Mouse (Mus musculus) midbrain, embryonic 10.5 days (tissue): Measurements from ENCODE around the gene Mgat4d. TPM values are rescaled to one million over a fixed set of nuclear protein-coding genes. Genes with fewer than 3 reads are reported as not detected.
"Not testable (repeated sequence)": the region's sequence is repeated elsewhere in the genome, so short reads cannot be mapped to it uniquely, and the experiment has no call there.

Experiments
- DNase-seq: peaks from one replicate; pipeline ENCODE4 v3.0.0-alpha.2; 2017; ENCODE audit warnings: low spot score
- H3K27ac ChIP-seq: fragments of 300-500 bp; sonication (generic); replicated peaks from 2 replicates; pipeline ENCODE4 v1.5.1; 2016; ENCODE audit warnings: mild to moderate bottlenecking
- H3K27me3 ChIP-seq: fragments of 300-500 bp; sonication (generic); 2 replicates; pipeline ENCODE4 v1.6.1; 2016; ENCODE audit warnings: low read depth, mild to moderate bottlenecking; ENCODE audit not compliant: poor library complexity, severe bottlenecking
- H3K36me3 ChIP-seq: fragments of 300-500 bp; sonication (generic); 2 replicates; pipeline ENCODE4 v1.6.1; 2016; ENCODE audit warnings: mild to moderate bottlenecking, moderate library complexity
- H3K4me1 ChIP-seq: fragments of 300-500 bp; sonication (generic); 2 replicates; pipeline ENCODE4 v1.6.1; 2016
- H3K4me3 ChIP-seq: fragments of 300-500 bp; sonication (generic); 2 replicates; pipeline ENCODE4 v1.5.1; 2016; ENCODE audit warnings: mild to moderate bottlenecking, moderate library complexity
- H3K9me3 ChIP-seq: fragments of 300-500 bp; sonication (generic); replicated peaks from 2 replicates; pipeline ENCODE4 v1.6.1; 2016; ENCODE audit warnings: mild to moderate bottlenecking
- WGBS: fragments of 180-500 bp; shearing (Covaris S2); methylation state at CpG from one replicate; pipeline ENCODE4 v1.1.7; 2016; 5-methylcytosine and 5-hydroxymethylcytosine counted together
- polyA plus RNA-seq: library from polyadenylated mRNA; unstranded; fragments of >200 nt; fragmentation: Nextera tagmentation; extraction: Ambion mirVana; gene quantifications from 2 replicates; pipeline ENCODE4 v1.2.1, GENCODE M21; 2016

Gene Mgat4d
- not detected in 2 replicates for polyA plus RNA-seq

DNA sequence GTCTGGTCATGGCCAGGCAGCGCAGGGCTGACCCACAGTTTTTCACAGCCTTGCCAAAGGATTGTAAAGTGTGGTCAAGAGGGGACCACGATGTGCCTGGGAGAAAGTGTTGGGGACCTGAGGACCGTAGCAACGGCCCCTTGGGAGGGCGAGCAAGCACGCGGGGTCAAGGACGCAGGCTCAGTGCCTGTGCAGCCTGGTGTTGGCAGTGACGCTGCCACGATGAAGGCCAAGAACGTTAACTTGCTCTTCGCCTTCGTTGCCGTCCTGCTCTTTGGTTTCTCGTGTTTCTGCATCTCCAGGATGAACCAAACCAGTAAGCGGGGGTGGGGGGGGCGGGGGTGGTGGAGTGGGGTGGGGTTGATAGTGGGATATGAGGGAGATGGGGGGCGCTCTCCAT, at the start of gene Mgat4d:
Gene Mgat4d (plus strand): TSS at position 209 of the 400 bp plus-strand sequence.
- Histone ChIP-seq H3K9me3 (no peaks in the 10 kb centered on the region), H3K27me3 (no peaks in the 10 kb centered on the region), H3K4me1 (no peaks in the 10 kb centered on the region), H3K36me3 (no peaks in the 10 kb centered on the region), H3K4me3 (no peak within 1 kb of the TSS), H3K27ac (no peak within 1 kb of the TSS)
- 84% methylated on average over 18 of the region's 18 CpGs for WGBS
- no peak for DNase-seq

DNA sequence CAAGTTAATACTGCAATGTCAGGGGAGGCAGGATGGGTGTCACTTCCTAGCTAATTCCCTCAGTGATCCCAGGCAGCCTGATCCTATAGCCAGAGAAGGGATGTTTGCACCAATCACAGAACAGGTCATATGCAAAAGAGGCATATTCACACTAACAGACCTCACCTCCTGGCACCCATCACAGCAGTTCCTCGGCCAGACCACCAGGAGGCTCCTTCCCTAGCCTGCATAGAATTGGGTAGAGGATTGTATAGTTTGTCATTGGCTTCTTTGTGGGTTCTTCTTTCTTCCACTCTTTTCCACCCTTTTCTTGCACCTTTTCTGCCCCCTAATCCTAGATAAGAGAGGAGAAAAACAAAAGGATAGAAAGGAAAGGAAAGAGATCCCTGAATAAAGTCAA, 48.1 kb upstream of the Mgat4d start:
- no peaks in the 10 kb centered on the region for H3K36me3 ChIP-seq
- H3K27me3 ChIP-seq: no peaks in the 10 kb centered on the region
- no peak overlapping the region for H3K27ac ChIP-seq
- no peak overlapping the region for H3K4me3 ChIP-seq
- H3K4me1 ChIP-seq: no peaks in the 10 kb centered on the region
- DNase-seq: no peak
- 64% methylated on average over 1 of the region's 1 CpGs for WGBS
- no peaks in the 10 kb centered on the region for H3K9me3 ChIP-seq

DNA sequence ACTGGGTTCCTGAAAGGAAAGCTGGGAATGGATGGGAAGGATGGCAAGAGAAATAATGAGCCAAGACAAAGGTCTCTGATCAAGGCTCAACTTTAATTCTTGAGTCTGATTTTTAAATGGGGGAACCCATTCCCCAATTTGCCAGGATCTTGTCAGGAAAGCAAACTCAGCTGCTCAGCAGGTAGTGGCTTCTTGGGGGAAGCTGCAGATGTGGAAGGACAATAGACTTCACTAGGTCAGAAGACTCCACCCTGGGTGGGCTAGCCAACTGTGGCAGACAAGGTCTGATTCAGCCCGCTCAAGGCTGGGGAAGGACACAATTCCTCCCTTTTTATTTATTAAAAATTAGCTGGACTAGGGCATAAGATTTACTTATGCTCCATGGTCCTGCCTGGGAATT, 43.3 kb upstream of the Mgat4d start:
- Histone ChIP-seq H3K27me3 (no peaks in the 10 kb centered on the region), H3K4me1 (no peaks in the 10 kb centered on the region), H3K4me3 (no peak overlapping the region), H3K9me3 (no peaks in the 10 kb centered on the region), H3K27ac (no peak overlapping the region), H3K36me3 (no peaks in the 10 kb centered on the region)
- no peak for DNase-seq
- 90% methylated on average over 1 of the region's 1 CpGs for WGBS

DNA sequence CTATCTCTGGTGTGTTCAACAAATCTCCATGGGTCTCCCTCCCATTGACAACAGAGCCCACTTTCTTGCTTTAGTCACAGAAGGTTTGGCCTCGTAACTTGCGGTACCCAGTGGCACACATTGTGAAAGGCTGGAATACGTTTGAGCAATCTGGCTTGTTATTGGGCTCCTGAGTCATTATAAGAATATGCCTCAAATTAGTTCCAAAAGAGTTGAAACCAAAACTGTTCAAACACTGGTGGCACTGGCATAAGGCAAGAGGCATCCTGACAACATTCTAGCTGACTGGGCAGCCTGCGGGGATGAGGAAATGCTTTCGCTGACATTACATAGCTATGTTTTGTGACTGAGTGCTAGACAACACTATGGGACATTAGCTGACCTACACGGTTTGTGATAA, 38.4 kb upstream of the Mgat4d start:
- WGBS: 94% methylated on average over 6 of the region's 6 CpGs
- H3K4me3 ChIP-seq: no peak overlapping the region
- no peaks in the 10 kb centered on the region for H3K9me3 ChIP-seq
- no peaks in the 10 kb centered on the region for H3K4me1 ChIP-seq
- no peak overlapping the region for H3K27ac ChIP-seq
- DNase-seq: no peak
- no peaks in the 10 kb centered on the region for H3K27me3 ChIP-seq
- H3K36me3 ChIP-seq: 0 out of 2 replicates have a peak, but pooled peaks cover 21% of the 10 kb centered on the region

DNA sequence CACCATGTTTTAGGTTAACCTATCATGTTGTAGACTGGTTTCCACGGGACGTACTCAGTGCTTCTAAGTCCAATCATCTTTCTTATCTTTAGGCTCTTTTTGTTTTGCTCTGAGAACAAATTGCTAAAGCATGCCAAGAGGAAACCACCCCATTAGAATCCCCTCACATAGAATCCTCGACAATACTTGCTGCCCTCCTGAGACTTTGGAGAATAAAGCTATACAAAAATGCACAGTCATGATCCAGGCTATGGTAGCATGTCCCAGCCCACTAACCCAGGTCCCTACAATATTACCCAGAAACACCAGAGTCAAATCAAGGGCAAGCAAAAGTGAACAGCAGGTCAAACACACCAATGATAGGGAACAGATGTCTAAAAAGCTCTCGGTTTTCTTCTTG, 33.2 kb upstream of the Mgat4d start:
- H3K4me1 ChIP-seq, H3K27me3 ChIP-seq, DNase-seq, H3K27ac ChIP-seq, H3K9me3 ChIP-seq, H3K4me3 ChIP-seq: not testable (repeated sequence)
- WGBS: 79% methylated on average over 4 of the region's 4 CpGs
- H3K36me3 ChIP-seq: peaks cover 64% of the 10 kb centered on the region

DNA sequence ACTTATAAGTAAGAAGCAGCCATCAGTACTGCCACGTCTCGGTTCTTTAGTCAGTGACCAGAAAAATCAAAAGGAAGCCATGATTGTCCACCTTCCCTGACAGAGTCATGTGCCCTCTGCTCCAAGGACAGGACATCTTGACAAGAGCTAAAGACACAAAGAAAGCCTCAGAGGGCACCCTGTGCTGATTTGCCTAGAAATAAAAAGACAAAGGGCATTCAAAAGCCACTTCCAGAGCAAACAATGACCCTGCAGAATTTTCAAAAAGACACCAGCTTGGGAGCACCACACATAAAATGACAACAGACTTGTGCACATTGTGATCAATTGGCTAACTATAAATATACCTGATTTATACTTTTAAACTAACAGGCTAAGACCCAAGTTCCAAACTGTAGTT, 32.6 kb upstream of the Mgat4d start:
- peaks cover 4% of the 10 kb centered on the region; the same call in 1 of the 2 replicates for H3K4me1 ChIP-seq
- no peak for DNase-seq
- H3K36me3 ChIP-seq: peaks cover 68% of the 10 kb centered on the region
- H3K4me3 ChIP-seq: no peak overlapping the region
- H3K27ac ChIP-seq: no peak overlapping the region
- H3K9me3 ChIP-seq: no peaks in the 10 kb centered on the region
- H3K27me3 ChIP-seq: no peaks in the 10 kb centered on the region
- 82% methylated on average over 2 of the region's 2 CpGs for WGBS

DNA sequence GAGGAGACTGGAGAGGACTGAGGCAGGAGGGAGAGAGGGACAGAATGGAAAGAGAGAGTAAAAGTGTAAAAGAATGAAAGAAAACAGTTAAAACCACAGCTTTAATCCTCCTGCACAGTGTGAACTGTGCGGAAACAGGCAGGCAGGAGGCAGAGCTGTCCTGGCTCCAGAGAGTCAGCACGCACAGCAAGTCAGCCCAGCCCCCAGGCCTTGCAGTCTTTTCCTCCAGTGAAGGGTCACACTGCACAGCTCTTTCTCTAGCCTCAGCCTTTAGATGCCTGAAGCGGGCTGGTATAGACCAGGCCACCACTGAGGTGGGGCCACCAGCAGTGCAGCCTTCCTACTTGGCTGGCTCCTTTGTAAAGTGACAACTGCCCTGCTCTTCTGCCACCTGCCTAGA, 27.7 kb upstream of the Mgat4d start:
- H3K9me3 ChIP-seq: no peaks in the 10 kb centered on the region
- peaks cover 5% of the 10 kb centered on the region; the same call in 1 of the 2 replicates for H3K4me1 ChIP-seq
- no peaks in the 10 kb centered on the region for H3K27me3 ChIP-seq
- 31% methylated on average over 3 of the region's 3 CpGs for WGBS
- H3K4me3 ChIP-seq: no peak overlapping the region
- H3K27ac ChIP-seq: no peak overlapping the region
- DNase-seq: peak; percentile 25
- peaks cover 76% of the 10 kb centered on the region for H3K36me3 ChIP-seq

DNA sequence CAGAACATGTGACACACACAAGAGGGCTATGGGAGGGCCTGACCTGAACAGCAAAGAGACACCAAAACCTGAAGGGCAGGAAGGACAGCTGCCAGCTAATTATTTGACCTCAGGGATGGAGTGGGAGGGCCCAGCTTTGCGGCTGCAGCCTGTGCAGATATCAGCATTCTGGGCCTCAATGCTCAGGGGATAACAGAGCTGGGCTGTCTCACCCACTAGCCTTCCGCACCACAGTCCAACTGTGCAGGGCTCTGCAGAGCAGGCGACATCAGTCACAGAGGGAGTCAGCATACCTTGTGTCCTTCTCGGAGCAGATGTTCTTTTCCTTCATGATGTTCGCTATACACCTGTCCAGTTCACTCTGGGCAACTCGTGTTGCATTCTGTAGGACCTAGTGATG, 25.9 kb upstream of the Mgat4d start:
- DNase-seq: no peak
- Histone ChIP-seq H3K4me3 (no peak overlapping the region), H3K27me3 (no peaks in the 10 kb centered on the region), H3K36me3 (peaks cover 64% of the 10 kb centered on the region), H3K9me3 (no peaks in the 10 kb centered on the region), H3K27ac (no peak overlapping the region), H3K4me1 (peaks cover 5% of the 10 kb centered on the region; the same call in 1 of the 2 replicates)
- WGBS: 89% methylated on average over 6 of the region's 6 CpGs

DNA sequence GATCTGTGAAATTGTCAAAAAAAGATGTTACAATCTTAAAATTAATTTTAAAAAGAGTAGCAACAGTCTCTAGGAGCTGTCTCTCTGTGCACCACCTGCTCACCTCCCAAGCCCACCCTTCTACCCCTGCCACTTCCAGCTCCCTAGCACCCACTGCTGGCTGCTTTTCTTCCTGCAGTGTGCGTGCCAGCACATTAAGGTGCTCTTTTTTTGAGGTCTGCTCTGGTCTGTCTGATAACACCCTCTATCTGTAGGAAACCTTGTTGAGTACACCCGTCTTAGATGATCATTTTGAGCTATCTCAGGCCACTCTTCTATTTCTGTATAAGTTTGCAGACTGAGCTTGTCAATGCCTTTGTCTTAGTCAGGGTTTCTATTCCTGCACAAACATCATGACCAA, 25.2 kb upstream of the Mgat4d start:
- Histone ChIP-seq H3K4me1 (peaks cover 5% of the 10 kb centered on the region; the same call in 1 of the 2 replicates), H3K27me3 (no peaks in the 10 kb centered on the region), H3K36me3 (peaks cover 64% of the 10 kb centered on the region), H3K4me3 (no peak overlapping the region), H3K9me3 (no peaks in the 10 kb centered on the region), H3K27ac (no peak overlapping the region)
- WGBS: 88% methylated on average over 2 of the region's 2 CpGs
- DNase-seq: no peak

DNA sequence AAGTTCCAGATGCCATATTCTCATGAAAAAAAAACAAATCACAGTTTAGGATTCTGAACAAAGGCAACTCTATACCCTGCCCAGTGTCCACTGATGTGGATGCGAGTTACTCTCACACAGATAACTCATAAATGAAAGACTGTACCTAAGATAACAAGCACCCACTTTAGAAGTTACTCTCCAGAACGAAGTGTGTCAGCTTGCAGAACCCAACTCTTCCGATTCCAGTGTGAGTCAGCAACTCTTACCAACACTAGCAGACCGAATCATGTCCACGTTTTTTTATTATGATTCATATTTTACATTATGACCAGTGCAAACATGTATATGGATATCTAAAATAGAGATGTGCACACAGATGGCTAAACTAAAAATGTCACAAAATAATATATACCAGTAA, 20.4 kb upstream of the Mgat4d start:
- no peak overlapping the region for H3K27ac ChIP-seq
- H3K4me1 ChIP-seq: peaks cover 13% of the 10 kb centered on the region
- H3K4me3 ChIP-seq: no peak overlapping the region
- no peaks in the 10 kb centered on the region for H3K9me3 ChIP-seq
- no peaks in the 10 kb centered on the region for H3K27me3 ChIP-seq
- WGBS: 95% methylated on average over 5 of the region's 5 CpGs
- DNase-seq: no peak
- peaks cover 37% of the 10 kb centered on the region for H3K36me3 ChIP-seq

DNA sequence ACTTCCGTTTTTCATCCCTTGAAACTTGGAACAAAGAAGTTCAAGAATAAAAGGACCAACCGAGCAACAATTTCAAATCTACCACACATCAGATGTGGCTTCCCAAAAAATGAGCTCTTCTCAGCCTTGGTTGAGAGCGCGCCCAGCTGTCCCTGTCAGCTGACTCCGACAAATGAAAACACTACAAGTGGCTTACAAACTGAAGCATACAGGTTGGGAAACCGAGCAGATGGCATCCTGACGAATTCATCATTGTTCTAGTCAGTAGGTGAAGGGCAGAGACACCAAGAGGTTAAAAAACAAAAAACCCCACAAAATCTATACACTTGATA, 16.7 kb upstream of the Mgat4d start:
- Histone ChIP-seq H3K27me3 (peaks cover 18% of the 10 kb centered on the region), H3K4me3 (peak overlapping the region; percentile 92), H3K4me1 (peaks cover 17% of the 10 kb centered on the region), H3K9me3 (no peaks in the 10 kb centered on the region), H3K36me3 (peaks cover 25% of the 10 kb centered on the region), H3K27ac (peak overlapping the region; percentile 92)
- DNase-seq: peak; percentile 33
- 13% methylated on average over 7 of the region's 7 CpGs for WGBS

DNA sequence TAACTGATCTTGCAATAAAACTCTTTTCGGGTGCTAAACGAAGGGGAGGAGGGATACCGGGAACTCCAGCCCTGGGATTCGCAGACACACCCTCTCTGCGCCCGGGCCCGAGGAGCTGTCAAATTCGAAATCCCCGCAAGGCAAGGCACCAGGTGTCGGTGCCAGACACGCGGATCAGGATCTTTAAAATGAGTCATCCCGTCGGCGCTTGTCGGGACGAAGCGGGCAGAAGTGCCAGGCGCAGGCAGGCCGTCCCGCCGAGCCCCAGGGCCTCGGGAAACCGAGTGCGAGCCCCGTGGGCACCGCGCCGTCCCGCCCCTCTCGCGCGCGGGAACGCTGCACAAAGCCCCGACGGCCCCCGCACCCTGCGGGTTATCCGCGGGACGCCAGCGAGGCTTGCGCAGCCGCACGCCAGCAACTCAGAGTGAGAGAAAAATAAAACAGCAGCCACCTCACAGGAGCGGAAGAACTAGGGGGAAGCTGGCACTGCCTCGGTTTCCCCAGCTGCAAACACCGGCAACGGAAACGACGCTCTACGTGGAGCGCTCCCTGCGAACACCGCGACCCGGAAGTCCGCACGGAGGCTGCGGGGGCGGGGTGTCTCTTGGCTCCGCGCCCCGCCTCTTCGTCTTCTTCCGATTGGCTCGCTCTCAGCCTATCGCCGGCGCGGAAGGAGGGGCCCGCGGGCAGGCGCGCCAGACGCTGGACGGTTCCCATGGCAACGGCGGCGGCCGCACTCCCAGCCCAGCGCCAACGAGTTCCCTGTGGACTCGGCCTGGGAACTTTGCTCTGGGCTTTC, 16.2 kb upstream of the Mgat4d start, which contains the start of gene Elmod2:
Gene Elmod2 (minus strand): TSS at position 588 of the 799 bp plus-strand sequence.
- under 1% methylated on average over 85 of the region's 85 CpGs for WGBS
- H3K4me3 ChIP-seq: peak within 1 kb of the TSS; percentile 92
- peaks cover 17% of the 10 kb centered on the region for H3K4me1 ChIP-seq
- H3K9me3 ChIP-seq: no peaks in the 10 kb centered on the region
- H3K27ac ChIP-seq: peak within 1 kb of the TSS; percentile 92
- peak; percentile 97 for DNase-seq
- H3K27me3 ChIP-seq: peaks cover 18% of the 10 kb centered on the region
- H3K36me3 ChIP-seq: peaks cover 22% of the 10 kb centered on the region

DNA sequence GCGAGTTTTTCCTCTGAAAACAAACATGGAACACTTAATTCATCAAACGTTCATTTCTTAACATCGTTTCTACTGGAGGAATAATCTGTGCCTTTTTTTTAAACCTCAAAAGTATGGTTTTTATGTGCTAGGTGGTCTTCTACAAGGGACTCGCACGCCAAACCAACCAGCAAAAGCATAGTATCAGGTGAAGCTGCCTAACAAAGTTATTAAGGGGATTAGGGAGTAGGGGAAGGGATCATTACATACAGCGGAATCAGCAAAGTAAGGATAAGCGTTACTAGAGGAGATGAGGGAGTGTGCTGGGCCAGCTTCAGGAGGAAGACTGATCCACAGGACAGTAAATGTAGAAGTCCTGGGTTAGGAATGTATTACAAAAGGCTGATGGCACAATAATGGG, 15.4 kb upstream of the Mgat4d start:
- Histone ChIP-seq H3K4me3 (peak overlapping the region; percentile 92), H3K36me3 (peaks cover 15% of the 10 kb centered on the region), H3K27me3 (peaks cover 18% of the 10 kb centered on the region), H3K27ac (peak overlapping the region; percentile 92), H3K9me3 (no peaks in the 10 kb centered on the region), H3K4me1 (peaks cover 17% of the 10 kb centered on the region)
- 8% methylated on average over 7 of the region's 7 CpGs for WGBS
- no peak for DNase-seq
